ENCODE assay signal across 9 mouse cellular contexts in genomic region chr6:122602992-122603322, GRCm38 (mm10). TPM values are rescaled to one million over a fixed set of nuclear protein-coding genes. Genes with fewer than 3 reads are reported as not detected.
A peak's percentile ranks its signal among the peaks of the same experiment; 100 is the strongest.
DNase-seq lines count a peak whose midpoint lies in the region; ATAC-seq and TF ChIP-seq lines count a peak whose summit lies in the region.
"Had no signal": no experiment of that assay in that cellular context is flagged by ENCODE, and none has a peak within 500 bp of the region (broad histone marks: within the 10 kb centered on the region; RNA-seq: fewer than 3 reads in every experiment).

No protein-coding gene starts in this region.

- no peaks in the 10 kb centered on the region for H3K36me3 ChIP-seq in heart, embryonic 12.5 days
- H3K36me3 ChIP-seq in G1E (replicated peaks): peaks cover 14% of the 10 kb centered on the region
- H3K36me3 ChIP-seq in hindbrain, embryonic 16.5 days (ENCODE audit: control insufficient read depth, insufficient read depth, low read length): no peaks in the 10 kb centered on the region
- no peaks in the 10 kb centered on the region for H3K36me3 ChIP-seq in midbrain, embryonic 12.5 days

- H3K9me3 ChIP-seq in heart, embryonic 12.5 days (replicated peaks): no peaks in the 10 kb centered on the region
- no peaks in the 10 kb centered on the region for H3K9me3 ChIP-seq in G1E (replicated peaks)
- H3K9me3 ChIP-seq in hindbrain, embryonic 16.5 days (ENCODE audit: control insufficient read depth, low read length): no peaks in the 10 kb centered on the region
- no peaks in the 10 kb centered on the region for H3K9me3 ChIP-seq in midbrain, embryonic 12.5 days

- no peaks in the 10 kb centered on the region for H3K27me3 ChIP-seq in heart, embryonic 12.5 days (replicated peaks)
- H3K27me3 ChIP-seq in G1E (ENCODE audit: insufficient read depth, low read length): no peaks in the 10 kb centered on the region
- H3K27me3 ChIP-seq in hindbrain, embryonic 16.5 days (replicated peaks; ENCODE audit: control insufficient read depth, insufficient read depth, low read length): no peaks in the 10 kb centered on the region
- no peaks in the 10 kb centered on the region for H3K27me3 ChIP-seq in midbrain, embryonic 12.5 days

- no peak for DNase-seq in heart, postnatal 25 days (ENCODE audit: low spot score)
- DNase-seq in G1E (ENCODE audit: low spot score): no peak
- no peak for DNase-seq in frontal cortex, adult 2 months (ENCODE audit: extremely low spot score in 1 of 2, low spot score in 1 of 2)
- no peak for DNase-seq in thymus, postnatal 36 days
- DNase-seq in thymus, postnatal 10 days (ENCODE audit: low spot score in 2 of 2): no peak

- intact Hi-C loops in heart, postnatal 25 days (cut with DNase I): no loop called here

- H3K4me1 ChIP-seq in heart, embryonic 12.5 days (replicated peaks): no peaks in the 10 kb centered on the region
- peaks cover 26% of the 10 kb centered on the region for H3K4me1 ChIP-seq in G1E (ENCODE audit: insufficient read depth, low read depth, low read length)
- peaks cover 5% of the 10 kb centered on the region for H3K4me1 ChIP-seq in hindbrain, embryonic 16.5 days (ENCODE audit: control insufficient read depth, insufficient read depth, low read depth, low read length)
- H3K4me1 ChIP-seq in midbrain, embryonic 12.5 days: 0 out of 2 replicates have a peak, but pooled peaks cover 2% of the 10 kb centered on the region

- no peak for ATAC-seq in heart, embryonic 12.5 days (ENCODE audit: insufficient number of reproducible peaks, low FRiP score)
- ATAC-seq in G1E (ENCODE audit: extremely low read depth, insufficient number of reproducible peaks, low FRiP score, poor library complexity, severe bottlenecking): no peak
- ATAC-seq in hindbrain, embryonic 16.5 days: no peak
- no peak for ATAC-seq in midbrain, embryonic 12.5 days (ENCODE audit: low FRiP score, low read depth)

- H3K27ac ChIP-seq in heart, embryonic 12.5 days (ENCODE audit: poor library complexity, severe bottlenecking): no peak overlapping the region
- no peak overlapping the region for H3K27ac ChIP-seq in hindbrain, embryonic 16.5 days (ENCODE audit: low read depth, low read length)
- H3K27ac ChIP-seq in midbrain, embryonic 12.5 days (replicated peaks): no peak overlapping the region

- no peak overlapping the region for H3K9ac ChIP-seq in heart, embryonic 12.5 days
- no peak overlapping the region for H3K9ac ChIP-seq in hindbrain, embryonic 16.5 days (ENCODE audit: low read depth, low read length)
- no peak overlapping the region for H3K9ac ChIP-seq in midbrain, embryonic 12.5 days (replicated peaks)

- H3K4me3 ChIP-seq in heart, embryonic 12.5 days: peak overlapping the region; percentile 61
- peak overlapping the region; percentile 71; the same call in 1 of the 2 replicates for H3K4me3 ChIP-seq in G1E (ENCODE audit: low read depth, low read length)
- H3K4me3 ChIP-seq in hindbrain, embryonic 16.5 days (ENCODE audit: low read length): no peak overlapping the region
- H3K4me3 ChIP-seq in midbrain, embryonic 12.5 days: 0 out of 2 replicates have a peak overlapping the region, but pooled peaks have one; percentile 42

- WGBS in heart, embryonic 12.5 days: 43% methylated on average over 1 of the region's 1 CpGs
- WGBS in hindbrain, embryonic 16.5 days: 54% methylated on average over 1 of the region's 1 CpGs
- 55% methylated on average over 1 of the region's 1 CpGs for WGBS in midbrain, embryonic 12.5 days

- H3K4me2 ChIP-seq in heart, embryonic 12.5 days: peak overlapping the region; percentile 68
- H3K4me2 ChIP-seq in hindbrain, embryonic 16.5 days (ENCODE audit: low read length): peak overlapping the region; percentile 71
- peak overlapping the region; percentile 63 for H3K4me2 ChIP-seq in midbrain, embryonic 12.5 days (replicated peaks)

- no peak for TF ChIP-seq CTCF in G1E (IDR thresholded peaks at IDR 0.05; ENCODE audit: low read depth, low read length)

RNA-seq across cellular contexts. Expression of gene Apobec1, which starts 0.7 kb away (rescaled TPM):
- polyA plus RNA-seq in heart, embryonic 12.5 days (2016; fragmentation: Nextera tagmentation; extraction: Ambion mirVana): 1.9 and 3.0 TPM in 2 replicates
- total RNA-seq in heart, postnatal 25 days (2021): 1 to 10 TPM; 3.5 to 5.2 TPM
- total RNA-seq in G1E (2014; fragmentation: Nextera tagmentation) (26.6 and 26.8 TPM in 2 replicates), G1E (2017) (7.0 and 7.2 TPM in 2 replicates)
- 0.43 and 0.51 TPM in 2 replicates for polyA plus RNA-seq in G1E (2012)
- 1.3 and 2.8 TPM in 2 replicates for polyA plus RNA-seq in hindbrain, embryonic 16.5 days (2015; fragmentation: Nextera tagmentation; extraction: Ambion mirVana)
- 1.7 and 2.8 TPM in 2 replicates for polyA plus RNA-seq in midbrain, embryonic 12.5 days (2016; fragmentation: Nextera tagmentation; extraction: Ambion mirVana)
- polyA plus RNA-seq in frontal cortex, adult 2 months (2012; rRNA removed): 3.3 and 5.5 TPM in 2 replicates

RNA-seq across cellular contexts. Expression of gene Gdf3, which starts 6.9 kb away (rescaled TPM):
- 0.14 and 0.28 TPM in 2 replicates for polyA plus RNA-seq in heart, embryonic 12.5 days (2016; fragmentation: Nextera tagmentation; extraction: Ambion mirVana)
- total RNA-seq in heart, postnatal 25 days (2021): not detected
- total RNA-seq in G1E (2014; fragmentation: Nextera tagmentation) (not detected in 2 replicates), G1E (2017) (0.05 and 0.06 TPM in 2 replicates)
- 0.04 and 0.09 TPM in 2 replicates for polyA plus RNA-seq in G1E (2012)
- polyA plus RNA-seq in hindbrain, embryonic 16.5 days (2015; fragmentation: Nextera tagmentation; extraction: Ambion mirVana): 0.06 TPM in 1 of 2 replicates, not detected in the other
- polyA plus RNA-seq in midbrain, embryonic 12.5 days (2016; fragmentation: Nextera tagmentation; extraction: Ambion mirVana): not detected in 2 replicates
- polyA plus RNA-seq in frontal cortex, adult 2 months (2012; rRNA removed): not detected in 2 replicates
- total RNA-seq: heart, postnatal 10 days had no signal

RNA-seq across cellular contexts. Expression of gene Dppa3, which starts 23.3 kb away (rescaled TPM):
- polyA plus RNA-seq in heart, embryonic 12.5 days (2016; fragmentation: Nextera tagmentation; extraction: Ambion mirVana): not detected in 2 replicates
- total RNA-seq in heart, postnatal 25 days (2021): not detected
- total RNA-seq in G1E (2014; fragmentation: Nextera tagmentation) (not detected in 2 replicates), G1E (2017) (not detected in 2 replicates)
- not detected in 2 replicates for polyA plus RNA-seq in G1E (2012)
- polyA plus RNA-seq in hindbrain, embryonic 16.5 days (2015; fragmentation: Nextera tagmentation; extraction: Ambion mirVana): not detected in 2 replicates
- polyA plus RNA-seq in midbrain, embryonic 12.5 days (2016; fragmentation: Nextera tagmentation; extraction: Ambion mirVana): not detected in 2 replicates
- not detected in 2 replicates for polyA plus RNA-seq in frontal cortex, adult 2 months (2012; rRNA removed)
- total RNA-seq: heart, postnatal 10 days had no signal

RNA-seq across cellular contexts. Expression of gene Aicda, which starts 49.4 kb away (rescaled TPM):
- polyA plus RNA-seq in heart, embryonic 12.5 days (2016; fragmentation: Nextera tagmentation; extraction: Ambion mirVana): not detected in 2 replicates
- total RNA-seq in heart, postnatal 25 days (2021): not detected
- total RNA-seq in G1E (2014; fragmentation: Nextera tagmentation) (not detected in 2 replicates), G1E (2017) (not detected in 2 replicates)
- polyA plus RNA-seq in G1E (2012): not detected in 2 replicates
- 0.33 and 0.54 TPM in 2 replicates for polyA plus RNA-seq in hindbrain, embryonic 16.5 days (2015; fragmentation: Nextera tagmentation; extraction: Ambion mirVana)
- polyA plus RNA-seq in midbrain, embryonic 12.5 days (2016; fragmentation: Nextera tagmentation; extraction: Ambion mirVana): not detected in 2 replicates
- polyA plus RNA-seq in frontal cortex, adult 2 months (2012; rRNA removed): not detected in 2 replicates
- total RNA-seq: heart, postnatal 10 days had no signal
